Mouse (Mus musculus) right cerebral cortex, adult 18-20 months (tissue): ENCODE data around the gene Gm49384.
A peak's percentile ranks its signal among the peaks of the same experiment; 100 is the strongest.

Experiments used
- DNase-seq: peaks from one replicate; pipeline ENCODE4 v3.0.0; 2022; ENCODE audit warnings: mixed read lengths

Gene Gm49384

DNA sequence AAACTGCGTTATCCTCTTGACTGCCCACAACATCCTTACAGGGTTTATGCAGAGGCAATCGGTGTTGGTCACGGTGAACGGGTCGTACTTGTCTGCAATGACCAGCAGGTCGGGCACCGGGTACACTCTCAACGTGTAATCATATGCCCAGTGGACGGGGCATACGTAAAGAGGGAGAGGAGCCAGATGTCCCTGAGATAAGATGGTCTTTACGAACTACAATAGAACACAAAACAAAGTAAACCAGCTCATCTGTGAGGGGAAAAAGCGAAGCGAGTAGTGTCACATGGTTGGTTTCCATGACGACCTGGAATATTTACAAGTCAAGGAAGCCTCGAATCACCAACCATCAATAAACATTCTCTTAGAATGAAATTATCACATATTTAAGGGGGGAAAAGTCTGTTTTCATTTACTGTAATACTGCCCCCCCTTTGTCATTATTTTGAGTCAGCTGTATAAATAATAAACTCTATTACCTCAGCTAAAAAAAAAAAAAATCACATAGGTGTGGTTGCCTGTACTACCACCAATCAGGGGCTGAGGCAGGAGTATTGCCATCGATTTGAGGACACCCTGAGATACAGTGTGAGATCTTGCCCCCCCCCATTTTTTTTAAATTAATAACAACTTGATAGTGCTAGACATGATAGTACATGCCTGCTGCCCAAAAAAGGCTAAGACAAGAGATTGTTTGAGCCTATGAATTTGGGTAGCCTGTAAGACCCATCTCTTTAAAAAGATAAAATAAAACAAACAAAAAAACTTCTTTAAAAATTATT lies at the start of gene Gm49384:
TSS of gene Gm49384 (minus strand) at position 216 of the 782 bp plus-strand sequence.
- no peak for DNase-seq

DNA sequence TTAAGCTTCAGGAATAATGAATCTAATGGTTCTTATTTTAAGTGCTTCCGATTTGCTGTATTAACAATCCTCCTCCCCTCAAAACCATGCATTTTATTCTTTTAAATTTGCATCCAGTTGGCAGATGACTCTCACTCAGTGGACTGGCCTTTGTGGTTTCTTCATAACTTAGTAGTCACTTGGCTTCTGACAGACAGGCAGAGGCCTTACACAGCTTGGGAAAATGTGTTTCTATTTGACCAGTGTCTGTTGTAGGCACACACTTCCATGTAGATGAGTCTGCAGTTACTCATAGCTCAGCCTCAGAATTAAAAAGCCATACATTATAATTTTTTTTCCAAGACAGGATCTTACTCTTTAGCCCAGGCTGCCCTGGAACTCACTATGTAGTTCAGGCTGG lies 49.7 kb upstream of the Gm49384 start:
- DNase-seq: no peak

DNA sequence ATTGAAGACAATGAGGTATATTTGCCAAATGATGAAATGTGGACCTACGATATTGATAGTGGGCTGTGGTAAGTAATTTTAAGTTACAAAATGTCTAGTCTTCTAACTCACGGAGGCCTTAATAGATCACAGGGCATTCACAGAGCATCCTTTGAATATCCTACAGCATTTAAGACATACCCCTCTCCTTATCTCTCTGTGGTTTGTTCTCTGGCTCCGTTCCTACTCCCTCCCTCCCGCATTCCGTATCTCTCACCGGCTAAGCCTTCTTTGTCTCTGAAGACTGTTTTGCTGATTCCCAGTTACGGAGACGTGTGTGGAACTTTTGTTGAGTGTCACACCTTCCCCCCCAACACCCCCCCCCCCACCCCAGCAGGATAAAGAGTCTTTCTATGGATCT lies 46.7 kb upstream of the Gm49384 start:
- DNase-seq: no peak

DNA sequence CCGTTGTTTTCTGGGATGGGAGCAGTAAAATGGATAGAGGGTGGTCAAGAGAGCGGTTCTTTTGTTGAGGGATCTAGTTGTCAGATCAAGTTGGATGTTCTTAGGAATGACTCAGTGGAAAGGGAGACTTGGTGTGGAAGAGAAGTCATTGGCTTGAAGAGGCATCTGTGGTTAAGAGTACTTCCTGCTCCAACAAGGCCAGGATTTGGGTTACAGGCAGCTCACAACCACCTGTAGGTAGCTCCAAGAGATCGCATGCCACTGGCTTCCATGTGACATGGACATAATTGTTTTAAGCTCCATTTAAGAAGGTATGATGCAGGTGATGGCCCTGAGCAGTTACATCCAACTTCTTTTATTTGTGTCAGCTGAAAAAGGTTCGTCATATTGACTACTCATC lies 45.7 kb upstream of the Gm49384 start:
- no peak for DNase-seq

DNA sequence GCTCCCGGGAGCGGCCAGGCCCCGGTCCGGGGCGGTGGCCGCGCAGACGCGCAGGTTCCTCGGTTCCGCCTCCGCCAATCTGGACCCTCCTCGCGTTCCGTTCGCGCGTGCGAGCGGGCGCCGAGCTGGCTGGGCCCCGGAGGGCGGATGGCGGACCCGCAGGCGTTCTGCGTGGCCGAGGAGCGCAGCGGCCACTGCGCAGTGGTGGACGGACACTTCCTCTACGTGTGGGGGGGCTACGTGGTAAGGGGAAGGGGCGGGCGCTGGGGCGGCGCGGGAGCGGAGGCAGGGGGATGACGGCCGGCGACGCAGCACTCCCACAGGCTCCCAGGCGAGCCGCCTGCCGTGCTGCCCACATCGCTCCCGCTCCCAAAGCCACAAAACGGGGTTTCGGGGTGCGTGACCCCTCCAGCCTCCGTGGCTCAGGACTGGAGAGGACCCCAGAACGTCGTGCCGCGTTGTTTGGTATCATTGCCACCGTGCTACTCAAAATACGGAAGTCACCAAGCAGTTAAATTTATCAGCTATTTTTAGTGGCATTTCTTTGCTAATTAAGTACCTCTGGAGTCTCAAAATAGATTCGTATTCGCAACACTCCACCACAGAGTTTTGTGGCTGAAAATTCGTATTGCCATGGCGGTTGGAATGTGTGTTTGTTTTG lies 37.8 kb upstream of the Gm49384 start:
- DNase-seq: peak; percentile 76

DNA sequence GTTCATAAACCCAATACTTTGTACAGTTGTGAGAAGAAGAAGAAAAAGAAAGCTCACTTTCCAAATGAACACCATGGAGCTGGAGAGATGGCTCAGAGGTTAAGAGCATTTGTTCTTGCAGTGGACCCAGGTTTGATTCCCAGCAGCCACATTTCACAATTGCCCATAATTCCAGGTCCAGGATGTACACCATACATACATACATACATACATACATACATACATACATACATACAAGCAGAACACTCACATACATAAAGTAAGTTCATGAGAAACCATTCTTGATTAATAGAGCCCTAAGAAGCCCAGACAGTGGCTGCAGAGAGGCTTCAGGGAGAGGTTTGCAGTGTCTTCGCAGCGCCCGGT lies 37.3 kb upstream of the Gm49384 start:
- no peak for DNase-seq

DNA sequence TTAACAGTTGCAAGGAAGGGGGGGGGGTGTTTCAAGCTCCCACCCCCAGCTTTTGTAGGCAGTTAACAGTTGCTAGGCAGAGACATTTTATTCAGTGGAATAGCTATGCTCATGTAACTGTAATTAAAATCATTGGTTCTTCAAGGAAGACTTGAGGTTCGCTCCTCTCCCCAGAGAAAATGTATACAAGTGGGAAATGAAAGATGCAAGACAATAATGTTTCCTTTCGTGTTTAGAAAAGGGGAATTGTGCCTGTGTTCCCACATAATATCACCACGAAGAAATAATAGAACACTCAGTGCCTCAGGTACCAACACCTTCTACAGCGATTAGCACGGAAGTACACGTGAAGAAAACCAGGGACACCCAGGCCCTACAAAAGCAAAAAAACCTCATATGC lies 36.8 kb upstream of the Gm49384 start, which contains the start of gene Klhdc1:
TSS of gene Klhdc1 (plus strand) at position 301 of the 400 bp plus-strand sequence.
- no peak for DNase-seq

DNA sequence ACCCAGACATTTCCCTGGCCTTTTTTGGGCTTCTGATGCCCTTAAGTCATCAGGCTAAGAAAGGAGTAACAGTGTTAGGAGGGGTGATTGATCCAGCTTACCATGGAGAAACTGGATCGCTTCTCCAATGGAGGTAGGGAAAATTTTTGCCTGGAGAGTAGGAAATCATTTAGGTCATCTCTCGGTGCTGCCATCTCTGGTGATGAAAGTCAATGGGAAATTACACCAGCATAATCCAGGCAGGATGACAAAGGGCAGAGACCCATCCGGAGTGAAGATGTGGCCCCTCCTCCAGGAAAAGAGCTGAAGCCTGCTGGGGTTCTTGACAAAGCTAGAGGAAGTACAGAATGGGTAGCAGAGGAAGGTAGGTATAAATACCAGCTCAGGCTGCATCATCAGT lies 34.2 kb upstream of the Gm49384 start:
- DNase-seq: no peak

DNA sequence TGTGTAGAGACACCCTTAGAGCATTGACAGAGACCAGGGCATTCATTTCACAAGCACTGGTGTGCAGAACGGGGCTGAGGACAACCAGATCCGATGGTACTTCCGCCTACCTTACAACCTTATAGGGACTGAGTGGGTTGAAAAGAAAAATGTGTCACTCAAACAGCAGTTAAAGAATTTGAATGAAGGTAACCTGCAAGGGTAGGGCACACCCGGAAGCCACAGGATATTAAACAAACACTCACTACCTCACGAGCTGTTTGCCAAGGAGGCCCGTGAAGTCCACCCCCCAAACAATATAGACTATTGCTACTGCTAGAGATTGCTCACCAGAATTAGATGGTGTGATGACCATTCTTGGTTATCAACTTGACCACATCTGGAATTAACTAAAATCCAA lies 31.7 kb upstream of the Gm49384 start:
- DNase-seq: no peak

DNA sequence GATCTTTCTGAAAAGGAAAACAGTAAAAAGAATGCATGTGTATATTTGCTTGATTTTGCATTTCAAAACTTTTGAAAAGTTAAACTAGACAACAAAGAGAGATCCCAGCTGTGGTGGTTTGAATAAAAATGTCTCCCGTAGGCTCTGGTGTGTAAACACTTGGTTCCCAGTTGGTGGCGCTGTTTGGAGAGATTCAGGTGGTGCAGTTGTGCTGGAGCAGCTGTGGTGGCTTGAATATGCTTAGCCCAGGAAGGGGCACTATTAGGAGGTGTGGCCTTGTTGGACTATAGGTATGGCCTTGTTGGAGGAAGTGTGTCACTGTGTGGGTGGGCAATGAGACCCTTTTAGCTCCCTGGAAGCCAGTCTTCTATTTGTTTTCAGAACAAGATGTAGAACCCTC lies 25.2 kb upstream of the Gm49384 start:
- DNase-seq: no peak

DNA sequence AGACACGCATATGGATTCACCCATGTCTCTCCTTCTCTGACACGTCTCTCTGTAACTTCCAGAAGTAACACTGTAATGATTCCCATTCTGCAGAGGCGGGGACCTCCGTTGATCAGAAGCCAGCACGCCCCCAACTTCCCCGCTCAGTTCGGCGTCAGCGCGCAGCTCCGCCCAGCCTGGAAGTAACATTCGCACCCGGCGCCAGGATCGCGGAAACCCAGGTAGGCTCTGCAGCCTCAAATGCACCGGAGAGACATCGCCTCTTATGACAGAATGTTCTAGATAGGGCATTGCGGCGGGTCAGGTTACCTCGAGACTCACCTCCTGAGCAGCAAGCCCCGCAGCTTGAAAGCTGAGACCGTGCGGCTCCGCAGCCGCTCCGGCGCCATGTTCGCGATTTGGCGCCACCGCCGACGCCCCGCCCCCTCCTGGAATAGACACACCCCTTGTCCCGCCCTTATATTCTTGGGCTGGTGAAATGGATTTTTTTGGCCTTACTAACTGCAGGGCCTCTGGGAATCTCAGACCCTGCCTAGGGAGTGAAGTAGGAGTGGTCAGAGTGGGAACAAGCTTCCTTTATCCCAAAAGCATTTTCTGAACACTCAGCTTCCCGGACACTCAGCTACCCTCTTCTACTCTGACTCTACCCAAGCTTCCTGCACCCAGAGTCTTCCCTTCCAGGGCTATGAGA lies 23.9 kb upstream of the Gm49384 start, which contains the start of gene Pole2:
TSS of gene Pole2 (minus strand) at position 420 of the 691 bp plus-strand sequence.
- DNase-seq: peak; percentile 81

DNA sequence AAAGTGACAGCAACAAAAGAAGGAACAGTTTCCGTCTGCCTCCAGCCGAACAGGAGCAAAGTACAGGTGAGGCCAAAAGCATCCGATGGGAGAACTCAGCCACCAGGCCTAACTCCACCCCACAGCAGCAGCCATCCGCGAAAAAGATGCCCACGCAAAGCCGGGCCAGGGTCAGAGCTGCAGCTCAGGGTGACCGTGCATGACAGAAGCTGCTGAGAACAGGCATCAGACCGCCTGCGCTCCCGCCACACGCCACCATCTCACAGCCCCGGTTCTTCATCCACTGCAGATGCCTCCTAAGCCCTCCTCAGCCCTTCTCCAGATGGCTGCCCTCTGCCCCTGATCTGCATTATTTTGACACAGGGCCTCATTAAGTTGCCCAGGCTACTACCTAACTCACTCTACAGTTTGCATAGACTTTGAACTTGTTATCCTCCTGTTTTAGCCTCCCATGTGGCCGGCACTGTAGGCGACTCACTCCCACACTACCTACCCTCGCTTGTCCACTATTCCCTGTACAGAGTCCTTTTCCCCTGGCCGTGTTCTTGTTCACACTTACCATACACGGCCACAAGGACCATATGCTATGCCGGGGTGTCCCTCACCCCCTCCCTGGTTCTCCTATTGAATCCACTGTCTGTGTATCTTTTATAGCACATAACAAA lies 16.7 kb upstream of the Gm49384 start:
- DNase-seq: no peak

DNA sequence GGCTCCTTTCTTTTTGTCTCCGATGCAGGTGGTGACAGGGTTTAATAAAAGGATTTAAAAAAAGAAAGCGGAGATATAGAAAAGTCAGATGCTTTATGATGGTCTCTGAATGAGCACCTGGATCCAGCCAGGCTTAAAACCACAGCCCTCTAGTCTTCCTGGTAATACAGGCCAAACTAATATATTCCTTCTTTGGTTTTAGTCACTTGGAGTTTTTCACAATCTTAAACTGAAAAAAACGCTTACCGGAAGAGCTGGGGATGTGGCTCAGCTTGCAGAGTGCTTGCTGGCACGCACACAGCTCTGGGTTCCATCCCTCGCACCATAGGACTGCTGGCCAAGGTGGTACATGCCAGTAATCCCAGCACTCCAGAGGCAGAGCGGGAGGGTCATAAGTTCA lies 12.5 kb upstream of the Gm49384 start:
- no peak for DNase-seq

DNA sequence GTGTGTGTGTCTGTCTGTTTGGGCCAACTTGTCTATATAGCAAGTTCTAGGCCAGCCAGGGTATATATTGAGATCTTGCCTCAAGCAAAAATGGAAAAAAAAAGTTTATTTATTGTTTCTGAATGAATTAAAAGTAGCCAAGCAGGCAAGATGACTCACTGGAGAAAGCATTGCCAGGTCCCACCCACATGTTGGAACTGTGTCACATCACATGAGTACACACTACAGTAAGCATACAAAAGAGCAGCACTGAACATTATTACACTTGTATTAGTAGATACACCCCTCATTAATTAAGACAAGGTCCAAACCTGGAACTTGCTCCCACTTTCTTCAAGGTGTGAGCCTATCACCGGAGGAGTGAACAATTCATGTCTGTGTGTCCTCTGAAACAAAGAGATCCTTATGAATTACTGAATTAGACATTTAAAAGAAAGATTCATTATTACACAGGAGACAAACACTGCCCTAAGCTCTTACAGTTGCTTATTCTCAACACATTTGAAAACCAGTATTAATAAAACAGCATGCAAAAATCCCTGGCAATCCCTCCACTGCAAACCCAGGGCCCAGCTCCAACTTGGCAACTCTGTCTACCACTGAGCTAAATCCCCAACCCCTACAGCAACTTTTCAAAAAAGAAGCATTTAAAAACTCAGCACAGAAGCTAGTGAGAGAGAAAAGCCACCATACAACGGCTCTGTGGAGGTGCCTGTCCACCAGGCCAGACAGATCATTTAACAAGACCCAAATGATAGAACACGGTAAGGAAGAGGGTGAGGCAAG lies 11.1 kb upstream of the Gm49384 start:
- DNase-seq: peak; percentile 48

DNA sequence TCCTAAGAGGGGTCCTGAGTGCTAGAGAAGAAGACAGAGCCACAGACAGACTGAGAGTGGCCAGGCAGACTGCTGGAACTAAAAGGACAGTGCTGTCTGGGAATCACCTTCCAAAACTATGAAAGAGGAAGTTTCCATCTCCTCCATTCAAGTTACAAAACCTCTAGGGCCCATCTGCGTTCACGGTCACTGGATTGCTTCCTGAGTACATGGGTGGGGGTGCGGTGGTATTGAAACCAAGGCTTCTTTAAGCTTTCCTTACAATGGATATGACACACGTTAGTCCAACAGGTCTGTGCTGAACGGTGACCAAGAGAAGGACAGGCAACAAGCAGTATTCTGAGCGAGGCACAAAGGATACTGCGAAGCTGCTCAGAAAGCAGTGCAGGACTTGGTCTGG lies 10.3 kb upstream of the Gm49384 start:
- DNase-seq: no peak

DNA sequence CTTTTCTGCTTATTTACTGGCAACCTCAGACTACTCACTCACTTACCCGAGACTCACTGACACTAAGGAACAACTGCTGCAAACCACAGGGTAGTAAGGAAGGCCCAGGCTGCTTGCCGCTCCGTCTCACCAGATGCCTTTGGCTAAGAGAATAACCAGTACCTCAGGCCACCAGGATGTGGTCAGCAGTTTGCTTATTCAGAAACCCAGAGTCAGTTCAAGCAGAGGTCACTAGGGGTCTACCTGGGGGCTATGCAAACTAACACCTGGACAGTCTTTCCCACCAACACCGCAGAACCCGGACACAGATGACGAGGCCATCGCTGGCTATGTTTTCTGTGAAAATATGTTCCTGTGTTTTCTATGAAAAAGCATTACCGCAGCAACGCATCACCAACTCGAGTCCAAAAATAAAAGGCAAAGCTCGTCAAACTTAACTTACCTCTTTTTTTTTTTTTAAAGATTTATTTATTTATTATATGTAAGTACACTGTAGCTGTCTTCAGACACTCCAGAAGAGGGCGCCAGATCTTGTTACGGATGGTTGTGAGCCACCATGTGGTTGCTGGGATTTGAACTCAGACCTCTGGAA lies 9.2 kb upstream of the Gm49384 start:
- DNase-seq: no peak

DNA sequence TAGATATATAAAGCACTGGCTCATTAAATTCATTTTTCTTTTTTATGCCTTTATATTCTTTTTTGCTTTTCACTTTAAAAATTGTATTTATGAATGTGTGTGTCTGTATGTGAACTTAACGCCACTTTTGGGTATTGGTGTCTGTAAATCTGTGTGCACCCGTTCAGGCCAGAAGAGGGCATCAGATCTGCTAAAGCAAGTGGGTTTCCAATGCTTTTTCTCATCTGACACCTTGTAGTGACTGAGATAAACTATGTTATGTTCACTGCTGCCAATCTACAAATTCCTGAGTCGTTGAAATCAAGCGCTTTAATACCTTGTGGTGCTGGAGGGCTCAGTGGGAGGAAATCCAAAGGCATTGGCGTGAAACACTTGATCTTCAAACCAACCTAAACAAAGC lies 7.0 kb upstream of the Gm49384 start:
- DNase-seq: no peak

DNA sequence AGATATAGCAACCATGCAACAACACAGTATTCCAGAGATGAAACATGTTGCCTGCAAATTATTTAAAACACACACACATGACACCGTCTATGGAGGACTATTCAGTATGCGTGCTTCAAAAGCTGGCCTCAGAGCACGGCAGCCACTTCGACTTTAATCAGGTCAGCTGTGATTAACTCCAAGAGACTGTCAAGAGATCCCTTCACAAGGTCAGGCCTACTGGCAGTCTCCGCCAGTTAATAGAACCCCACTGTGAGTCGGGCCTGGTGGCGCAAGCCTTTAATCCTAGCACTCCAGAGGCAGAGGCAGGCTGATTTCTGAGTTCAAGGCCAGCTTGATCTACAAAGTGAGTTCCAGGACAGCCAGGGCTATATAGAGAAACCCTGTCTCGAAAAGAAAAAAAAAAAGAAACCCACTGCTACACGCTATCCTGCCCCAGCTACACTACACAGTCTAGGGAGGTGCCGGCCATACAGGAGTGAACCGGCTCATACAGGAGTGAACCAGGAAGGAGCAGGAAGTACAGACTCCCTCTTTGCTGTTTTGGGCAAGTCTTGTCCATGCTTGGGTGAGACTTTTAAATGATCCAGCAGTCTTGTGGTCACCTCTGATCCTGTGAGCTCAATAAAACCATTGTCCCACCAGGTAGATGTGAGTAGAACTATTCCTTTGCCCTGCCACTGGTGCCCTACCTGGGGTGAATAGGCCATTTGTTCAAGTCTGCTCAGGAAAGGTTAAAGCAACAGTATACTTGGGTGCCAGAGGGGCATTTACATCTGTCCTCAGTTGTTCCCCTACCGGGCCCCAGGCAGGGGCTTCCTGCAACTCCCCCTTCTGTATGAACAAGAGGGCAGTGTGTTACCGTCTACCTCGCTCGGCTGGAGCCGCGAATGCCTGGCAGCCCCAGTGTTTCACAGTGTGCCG lies 6.3 kb upstream of the Gm49384 start:
- DNase-seq: no peak

DNA sequence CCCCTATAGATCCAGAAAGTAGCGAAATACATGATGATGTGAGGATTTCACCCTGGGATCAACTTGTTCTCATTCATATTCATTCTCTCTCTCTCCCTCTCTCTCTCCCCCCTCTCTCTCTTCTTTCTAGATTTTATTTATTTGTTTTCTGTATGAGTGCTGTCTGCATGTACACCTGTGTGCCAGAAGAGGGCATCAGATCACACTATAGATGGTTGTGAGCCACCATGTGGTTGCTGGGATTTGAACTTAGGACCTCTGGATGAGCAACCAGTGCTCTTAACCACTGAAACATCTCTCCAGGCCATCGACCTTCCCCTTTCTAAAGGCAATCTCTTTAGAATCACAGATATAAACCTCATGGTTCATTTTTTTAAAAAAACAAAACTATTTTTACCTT lies 4.5 kb upstream of the Gm49384 start:
- DNase-seq: no peak

DNA sequence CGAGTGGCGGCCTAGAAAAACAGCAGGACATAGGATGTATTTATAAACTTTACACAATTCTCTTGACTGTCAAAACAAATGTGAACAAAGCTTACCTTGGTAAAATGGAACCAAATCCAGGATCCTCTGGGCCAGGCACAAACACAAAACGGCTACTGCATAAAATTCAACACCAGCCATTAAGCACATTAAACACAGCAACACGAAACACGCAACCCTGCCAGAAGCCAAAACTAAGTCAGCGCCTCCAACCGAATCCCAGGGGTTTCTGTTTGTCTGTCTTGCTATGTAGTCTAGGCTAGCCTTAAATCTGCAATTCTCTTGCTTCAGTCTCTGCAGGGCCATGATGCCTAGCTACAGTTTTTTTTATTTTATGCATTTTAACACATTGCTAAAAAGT lies 3.9 kb upstream of the Gm49384 start:
- DNase-seq: no peak

DNA sequence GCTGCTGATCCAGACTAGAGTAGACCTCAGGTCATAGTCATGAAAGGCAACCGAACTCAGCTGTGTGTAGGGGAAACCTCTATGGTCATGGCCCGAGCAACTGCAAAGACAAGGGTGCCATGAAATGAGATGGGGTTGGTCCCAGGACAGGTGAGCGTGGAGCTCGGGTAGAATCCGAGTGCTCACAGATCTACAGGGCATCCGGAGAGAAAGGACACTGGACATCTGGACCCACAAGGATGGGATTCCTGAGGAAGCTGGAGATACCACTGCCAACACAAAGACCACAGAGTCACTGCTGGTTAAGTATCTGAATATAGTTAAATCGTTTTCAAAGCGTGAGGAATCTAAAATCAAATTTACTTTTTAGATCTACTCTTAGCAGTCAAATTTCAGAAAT lies 3.3 kb upstream of the Gm49384 start:
- DNase-seq: no peak
